Mouse (Mus musculus) MEL (cell line): ENCODE results near the gene Rnf114. TPM values are rescaled to one million over a fixed set of nuclear protein-coding genes. Genes with fewer than 3 reads are reported as not detected.

ENCODE experiments used
- DNase-seq: peaks from one replicate; pipeline ENCODE4 v3.0.0; 2011; ENCODE audit warnings: low read depth, low spot score
- H3K27ac ChIP-seq: 2 replicates; pipeline ENCODE4 v1.5.1; 2012; ENCODE audit warnings: low read depth, mild to moderate bottlenecking, control low read depth, low read length, moderate library complexity; ENCODE audit not compliant: control insufficient read depth
- H3K27me3 ChIP-seq, 2 experiments: fragments of 150-350 bp in 1 of 2; sonication (generic) in 1 of 2; 2 replicates each; pipeline ENCODE4 v1.6.1; 2012; ENCODE audit warnings: low read length in 2 of 2, mild to moderate bottlenecking in 2 of 2, improper control_type of control experiment in 1 of 2, moderate library complexity in 1 of 2; ENCODE audit not compliant: insufficient read depth in 2 of 2, control insufficient read depth in 1 of 2
- H3K36me3 ChIP-seq, 2 experiments: 2 replicates each; pipeline ENCODE4 v1.6.1; 2012 to 2014; ENCODE audit warnings: low read length in 2 of 2, improper control_type of control experiment in 1 of 2, inconsistent platforms in 1 of 2, mild to moderate bottlenecking in 1 of 2; ENCODE audit not compliant: insufficient read depth in 2 of 2, control insufficient read depth in 1 of 2
- H3K4me1 ChIP-seq, 2 experiments: fragments of 150-350 bp in 1 of 2; sonication (generic) in 1 of 2; 2 replicates each; pipeline ENCODE4 v1.6.1; 2012; ENCODE audit warnings: low read length in 2 of 2, improper control_type of control experiment in 1 of 2, mild to moderate bottlenecking in 1 of 2; ENCODE audit not compliant: insufficient read depth in 2 of 2, control insufficient read depth in 1 of 2
- H3K4me3 ChIP-seq, 2 experiments: fragments of 150-350 bp in 1 of 2; sonication (generic) in 1 of 2; 2 replicates each; pipeline ENCODE4 v1.5.1; 2012; ENCODE audit warnings: low read depth in 2 of 2, low read length in 2 of 2, mild to moderate bottlenecking in 2 of 2, moderate library complexity in 2 of 2, control low read depth in 1 of 2, improper control_type of control experiment in 1 of 2; ENCODE audit not compliant: control insufficient read depth in 1 of 2, insufficient read depth in 1 of 2
- H3K79me2 ChIP-seq: 2 replicates; pipeline ENCODE4 v1.6.1; 2012; ENCODE audit warnings: mild to moderate bottlenecking, low read length, moderate library complexity; ENCODE audit not compliant: control insufficient read depth, poor library complexity, insufficient read depth
- H3K9ac ChIP-seq: 2 replicates; pipeline ENCODE4 v1.6.1; 2012; ENCODE audit warnings: low read depth, mild to moderate bottlenecking, control low read depth, low read length, moderate library complexity; ENCODE audit not compliant: control insufficient read depth, poor library complexity, severe bottlenecking
- H3K9me3 ChIP-seq: fragments of 150-350 bp; sonication (generic); replicated peaks from 2 replicates; pipeline ENCODE4 v1.6.1; 2012; ENCODE audit warnings: mild to moderate bottlenecking, low read length, improper control_type of control experiment, moderate library complexity; ENCODE audit not compliant: insufficient read depth
- BHLHE40 ChIP-seq: IDR thresholded peaks from 2 replicates; pipeline ENCODE4 v1.6.1; 2012; ENCODE audit warnings: low read depth, mild to moderate bottlenecking, inconsistent platforms, low read length, improper control_type of control experiment, borderline replicate concordance
- CHD1 ChIP-seq: IDR thresholded peaks from 2 replicates; pipeline ENCODE4 v1.6.1; 2012; ENCODE audit warnings: low read depth, mild to moderate bottlenecking, inconsistent platforms, low read length, improper control_type of control experiment
- CHD2 ChIP-seq: IDR thresholded peaks from 2 replicates; pipeline ENCODE4 v1.6.1; 2011; ENCODE audit warnings: low read length, improper control_type of control experiment
- CTCF ChIP-seq, 3 experiments: IDR thresholded peaks in 2 of 3; conservative IDR thresholded peaks in 1 of 3; 2 replicates each; pipeline ENCODE4 v1.5.1; 2011 to 2012; ENCODE audit warnings: low read length in 3 of 3, low read depth in 2 of 3, mild to moderate bottlenecking in 2 of 3, improper control_type of control experiment in 1 of 3, inconsistent platforms in 1 of 3, mixed read lengths in 1 of 3, moderate library complexity in 1 of 3; ENCODE audit not compliant: control insufficient read depth in 1 of 3, insufficient read depth in 1 of 3, poor library complexity in 1 of 3, severe bottlenecking in 1 of 3
- ELF1 ChIP-seq: IDR thresholded peaks from 2 replicates; pipeline ENCODE4 v1.6.1; 2014; ENCODE audit warnings: low read depth, mild to moderate bottlenecking, inconsistent platforms, low read length, improper control_type of control experiment, moderate library complexity
- GABPA ChIP-seq: IDR thresholded peaks from 2 replicates; pipeline ENCODE4 v1.6.1; 2012; ENCODE audit warnings: low read depth, mild to moderate bottlenecking, inconsistent platforms, low read length, improper control_type of control experiment, moderate library complexity
- GATA1 ChIP-seq: IDR thresholded peaks from 2 replicates; pipeline ENCODE4 v1.6.1; 2011; ENCODE audit warnings: low read depth, low read length, improper control_type of control experiment
- MAZ ChIP-seq: IDR thresholded peaks from 2 replicates; pipeline ENCODE4 v1.6.1; 2012; ENCODE audit warnings: low read depth, mild to moderate bottlenecking, inconsistent platforms, low read length, improper control_type of control experiment
- MEF2A ChIP-seq: IDR thresholded peaks from 2 replicates; pipeline ENCODE4 v1.6.1; 2014; ENCODE audit warnings: low read depth, mild to moderate bottlenecking, inconsistent platforms, low read length, improper control_type of control experiment; ENCODE audit not compliant: poor library complexity, insufficient replicate concordance, severe bottlenecking; ENCODE audit errors: extremely low read depth
- NELFE ChIP-seq: IDR thresholded peaks from 2 replicates; pipeline ENCODE4 v1.6.1; 2011; ENCODE audit warnings: low read depth, low read length, improper control_type of control experiment
- POLR2AphosphoS2 ChIP-seq: IDR thresholded peaks from 2 replicates; pipeline ENCODE4 v1.6.1; 2011; ENCODE audit warnings: low read length, improper control_type of control experiment
- POLR2AphosphoS5 ChIP-seq: IDR thresholded peaks from 2 replicates; pipeline ENCODE4 v1.6.1; 2012; ENCODE audit warnings: low read depth, borderline replicate concordance, mild to moderate bottlenecking, inconsistent platforms, low read length, moderate library complexity, mixed read lengths
- RAD21 ChIP-seq: IDR thresholded peaks from 2 replicates; pipeline ENCODE4 v1.6.1; 2011; ENCODE audit warnings: mild to moderate bottlenecking, low read depth, low read length, improper control_type of control experiment
- SMC3 ChIP-seq: IDR thresholded peaks from 2 replicates; pipeline ENCODE4 v1.6.1; 2011; ENCODE audit warnings: low read depth, low read length, improper control_type of control experiment
- UBTF ChIP-seq: IDR thresholded peaks from 2 replicates; pipeline ENCODE4 v1.6.1; 2012; ENCODE audit warnings: low read depth, mild to moderate bottlenecking, inconsistent platforms, low read length, improper control_type of control experiment, moderate library complexity, borderline replicate concordance; ENCODE audit not compliant: insufficient read depth
- USF1 ChIP-seq: IDR thresholded peaks from 2 replicates; pipeline ENCODE4 v1.6.1; 2014; ENCODE audit warnings: low read depth, mild to moderate bottlenecking, inconsistent platforms, low read length, improper control_type of control experiment, moderate library complexity
- USF2 ChIP-seq, 2 experiments: IDR thresholded peaks; 2 replicates each; pipeline ENCODE4 v1.6.1; 2011 to 2012; ENCODE audit warnings: improper control_type of control experiment in 2 of 2, low read length in 2 of 2, borderline replicate concordance in 1 of 2, inconsistent platforms in 1 of 2, low read depth in 1 of 2, mild to moderate bottlenecking in 1 of 2; ENCODE audit not compliant: insufficient read depth in 1 of 2
- ZC3H11A ChIP-seq: IDR thresholded peaks from 2 replicates; pipeline ENCODE4 v1.6.1; 2012; ENCODE audit warnings: low read depth, mild to moderate bottlenecking, inconsistent platforms, low read length, improper control_type of control experiment
- polyA plus RNA-seq, 2 experiments: library from polyadenylated mRNA; stranded (reverse) in 1 of 2; unstranded in 1 of 2; fragments of >175 nt in 1 of 2; fragments of >200 nt in 1 of 2; gene quantifications; 2 replicates each; pipeline versions ENCODE4 v1.2.1 to v1.2.4; 2012; ENCODE audit warnings: low replicate concordance in 2 of 2, low read depth in 1 of 2; ENCODE audit not compliant: insufficient read length in 2 of 2, insufficient read depth in 1 of 2, missing spikeins in 1 of 2
- total RNA-seq: library from RNA; depleted of rRNA; stranded (reverse); fragments of 300-350 nt; gene quantifications from 2 replicates; pipeline ENCODE4 v1.2.3, GENCODE M21; 2012

The Rnf114 gene
- total and polyA plus RNA-seq, 3 experiments: 44.0 to 49.2 TPM; not detected in 1

DNA sequence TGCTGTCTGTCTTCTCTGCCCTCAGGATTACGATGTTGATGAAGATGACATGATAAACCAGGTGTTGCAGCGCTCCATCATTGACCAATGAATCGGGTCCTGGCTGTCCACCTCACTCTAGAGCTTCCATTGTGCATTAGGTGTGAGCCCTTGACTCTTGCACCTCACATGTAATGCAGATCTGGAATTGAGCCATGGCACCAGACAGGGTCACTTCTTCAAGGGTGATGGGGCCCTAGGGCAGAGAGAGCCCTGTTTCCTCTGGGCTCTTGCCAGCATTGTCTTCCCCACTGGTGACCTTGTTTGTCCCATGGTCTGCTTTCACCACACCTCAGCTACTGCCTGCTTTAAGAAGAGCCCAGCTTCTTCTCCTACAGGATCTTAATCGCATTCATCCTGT, 22.2 kb downstream of the Rnf114 start:
- Histone ChIP-seq H3K4me3 (no peak overlapping the region), H3K79me2 (no peaks in the 10 kb centered on the region), H3K27me3 (no peaks in the 10 kb centered on the region), H3K9ac (no peak overlapping the region), H3K9me3 (no peaks in the 10 kb centered on the region), H3K36me3 (peaks cover 9 to 16% of the 10 kb centered on the region in 2 experiments), H3K4me1 (peaks cover 4 to 10% of the 10 kb centered on the region in 2 experiments; a peak in 3 of 4 replicates), H3K27ac (no peak overlapping the region)
- no peak for DNase-seq
- TF ChIP-seq UBTF (no peak), MEF2A (no peak), USF2 (IDR thresholded peaks at IDR 0.05; ENCODE audit: borderline replicate concordance in 1 of 2, insufficient read depth in 1 of 2, low read depth in 1 of 2, low read length in 2 of 2) (no peak), ELF1 (no peak), POLR2AphosphoS2 (no peak), NELFE (no peak)

GRCm38 (mm10) chr2:167515688-167516087, 23.2 kb downstream of the Rnf114 start:
- peaks cover 0 to 2% of the 10 kb centered on the region in 2 experiments; a peak in 1 of 4 replicates for H3K4me1 ChIP-seq
- H3K9ac ChIP-seq: no peak overlapping the region
- no peaks in the 10 kb centered on the region for H3K79me2 ChIP-seq
- no peaks in the 10 kb centered on the region for H3K9me3 ChIP-seq
- H3K27ac ChIP-seq: no peak overlapping the region
- no peaks in the 10 kb centered on the region for H3K27me3 ChIP-seq
- H3K36me3 ChIP-seq: peaks cover under 1 to 12% of the 10 kb centered on the region in 2 experiments; a peak in 3 of 4 replicates
- no peak for DNase-seq
- no peak for TF ChIP-seq MAZ
- TF ChIP-seq ELF1: no peak
- no peak for TF ChIP-seq ZC3H11A
- TF ChIP-seq GATA1: no peak
- TF ChIP-seq CHD1: no peak
- no peak for TF ChIP-seq RAD21
- TF ChIP-seq USF1: no peak
- no peak for TF ChIP-seq POLR2AphosphoS2
- TF ChIP-seq USF2 (IDR thresholded peaks at IDR 0.05; ENCODE audit: borderline replicate concordance in 1 of 2, insufficient read depth in 1 of 2, low read depth in 1 of 2, low read length in 2 of 2): no peak
- no peak for TF ChIP-seq NELFE
- no peak for TF ChIP-seq BHLHE40
- no peak for TF ChIP-seq POLR2AphosphoS5
- TF ChIP-seq CHD2: no peak
- TF ChIP-seq CTCF (IDR thresholded peaks at IDR 0.05 in 2 of 3, conservative IDR thresholded peaks at IDR 0.05 in 1 of 3; ENCODE audit: control insufficient read depth in 1 of 3, insufficient read depth in 1 of 3, low read depth in 2 of 3, low read length in 3 of 3, poor library complexity in 1 of 3, severe bottlenecking in 1 of 3): no peak
- TF ChIP-seq SMC3: no peak
- no peak for TF ChIP-seq GABPA
- no peak overlapping the region for H3K4me3 ChIP-seq
